Mouse (Mus musculus) erythroblast, embryonic 14.5 days (primary cell): ENCODE measurements around the gene Lrig2. TPM values are rescaled to one million over a fixed set of nuclear protein-coding genes. Genes with fewer than 3 reads are reported as not detected.
"Not testable (repeated sequence)": the region's sequence is repeated elsewhere in the genome, so short reads cannot be mapped to it uniquely, and the experiment has no call there.

Experiments
- H3K27me3 ChIP-seq: 2 replicates; pipeline ENCODE4 v1.6.1; 2012; ENCODE audit warnings: inconsistent platforms; ENCODE audit not compliant: control insufficient read depth
- H3K36me3 ChIP-seq: 2 replicates; pipeline ENCODE4 v1.6.1; 2012; ENCODE audit warnings: mild to moderate bottlenecking, inconsistent platforms; ENCODE audit not compliant: control insufficient read depth
- H3K4me1 ChIP-seq: 2 replicates; pipeline ENCODE4 v1.6.1; 2012; ENCODE audit warnings: inconsistent platforms; ENCODE audit not compliant: control insufficient read depth
- H3K4me3 ChIP-seq: replicated peaks from 2 replicates; pipeline ENCODE3; 2012; ENCODE audit warnings: moderate library complexity, mild to moderate bottlenecking, inconsistent platforms
- H3K9me3 ChIP-seq: 2 replicates; pipeline ENCODE4 v1.6.1; 2012; ENCODE audit warnings: low read length, inconsistent platforms, mixed read lengths; ENCODE audit not compliant: control insufficient read depth
- GATA1 ChIP-seq: IDR thresholded peaks from 2 replicates; pipeline ENCODE4 v1.6.1; 2012; ENCODE audit warnings: low read length, inconsistent platforms, mixed read lengths
- TAL1 ChIP-seq: IDR thresholded peaks from 3 replicates; pipeline ENCODE4 v1.6.1; 2012; ENCODE audit warnings: low read length, inconsistent platforms, mixed read lengths
- polyA plus RNA-seq: library from polyadenylated mRNA; stranded (reverse); fragments of >175 nt; gene quantifications from 2 replicates; pipeline ENCODE4 v1.2.3, GENCODE M21; 2012

Lrig2 gene
- polyA plus RNA-seq, 1 experiment, result 0.19 TPM

DNA sequence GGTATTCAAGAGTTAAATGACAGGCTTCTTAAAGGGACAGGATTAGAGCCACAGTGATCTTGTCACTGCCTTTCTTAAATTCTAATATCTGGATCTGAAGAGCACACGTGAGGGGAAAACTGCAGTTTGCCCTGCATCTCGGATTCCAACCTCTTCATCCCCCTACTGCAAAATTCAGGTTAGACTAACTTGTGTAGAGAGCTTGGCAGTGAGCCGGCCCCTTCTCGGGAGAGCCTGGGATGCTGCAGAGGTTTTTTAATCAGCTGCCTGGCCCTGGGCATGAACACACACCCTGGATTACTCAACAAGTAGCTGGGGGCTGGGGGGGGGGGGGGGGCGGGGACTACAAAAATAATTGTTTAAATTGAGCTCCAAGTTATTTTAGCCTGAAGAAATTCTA lies 69.4 kb downstream of the Lrig2 start:
- H3K36me3 ChIP-seq, result no peaks in the 10 kb centered on the region
- no peaks in the 10 kb centered on the region for H3K27me3 ChIP-seq
- TF ChIP-seq TAL1 (no peak), GATA1 (no peak)
- peaks cover 2% of the 10 kb centered on the region; the same call in 1 of the 2 replicates for H3K4me1 ChIP-seq
- no peaks in the 10 kb centered on the region for H3K9me3 ChIP-seq
- H3K4me3 ChIP-seq, result no peak overlapping the region

DNA sequence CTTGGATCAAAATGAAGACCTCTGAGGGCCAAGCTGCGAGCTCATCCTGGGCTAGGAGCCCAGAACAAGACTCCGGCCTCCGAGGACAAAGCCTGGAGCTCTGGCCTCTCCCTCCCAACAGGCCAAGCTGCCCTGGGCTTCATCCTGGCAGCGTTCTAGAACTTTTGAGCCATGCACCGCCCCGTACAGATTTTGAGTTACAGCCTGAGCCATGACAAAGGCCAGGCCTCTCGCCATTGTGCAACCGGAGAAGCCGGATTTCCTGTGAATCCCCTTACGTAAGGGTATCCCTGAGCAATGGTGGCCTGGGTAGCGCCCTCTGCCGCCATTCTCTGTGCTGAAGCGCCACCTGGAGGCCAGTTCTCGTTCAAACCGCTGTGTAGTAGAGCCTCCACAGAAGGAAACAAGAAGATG lies 69.8 kb downstream of the Lrig2 start:
- TF ChIP-seq GATA1 (no peak), TAL1 (no peak)
- H3K4me1 ChIP-seq, result peaks cover 2% of the 10 kb centered on the region; the same call in 1 of the 2 replicates
- H3K4me3 ChIP-seq, result no peak overlapping the region
- no peaks in the 10 kb centered on the region for H3K27me3 ChIP-seq
- no peaks in the 10 kb centered on the region for H3K36me3 ChIP-seq
- H3K9me3 ChIP-seq, result no peaks in the 10 kb centered on the region

DNA sequence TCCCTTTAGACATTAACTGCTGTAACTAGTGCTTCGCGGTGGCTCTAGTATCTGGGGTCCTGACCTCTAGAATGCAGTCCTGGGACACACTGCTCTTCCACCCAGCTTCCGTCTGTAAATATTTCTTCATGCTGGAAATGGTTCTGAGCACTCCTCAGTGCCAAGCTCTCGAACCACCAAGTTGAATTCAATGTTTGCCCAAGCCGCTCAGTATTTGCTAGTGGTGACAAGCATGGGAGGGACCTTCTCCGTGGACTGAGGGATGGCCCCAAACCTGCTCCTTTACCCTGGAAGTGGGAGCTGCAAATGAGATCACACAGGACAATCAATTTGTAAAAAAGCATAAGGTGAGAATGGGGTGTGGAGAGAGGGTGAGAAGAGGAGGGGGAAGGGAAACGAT lies 70.3 kb downstream of the Lrig2 start:
- Histone ChIP-seq H3K4me1 (peaks cover 2% of the 10 kb centered on the region; the same call in 1 of the 2 replicates), H3K27me3 (no peaks in the 10 kb centered on the region), H3K36me3 (no peaks in the 10 kb centered on the region), H3K4me3 (no peak overlapping the region), H3K9me3 (no peaks in the 10 kb centered on the region)
- no peak for TF ChIP-seq GATA1

DNA sequence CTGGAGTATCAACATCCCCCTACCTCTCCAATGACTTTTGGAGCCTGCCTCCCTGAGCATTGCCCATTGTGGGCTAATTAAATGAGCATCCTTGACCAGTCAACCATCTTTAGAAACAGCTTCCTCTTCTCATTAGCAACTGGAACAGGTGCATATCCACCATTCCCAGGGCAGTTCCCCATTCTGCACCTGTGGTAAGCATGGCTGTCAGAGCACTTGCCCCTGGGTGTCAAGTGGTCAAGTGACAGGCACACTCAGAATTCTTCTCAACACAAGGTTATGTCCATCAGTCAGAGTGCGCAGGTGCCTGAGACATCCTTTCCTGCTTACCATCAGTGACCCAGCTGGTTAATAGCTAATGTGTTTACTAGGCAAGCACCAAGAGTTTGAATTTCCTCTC lies 72.9 kb downstream of the Lrig2 start:
- H3K9me3 ChIP-seq, result no peaks in the 10 kb centered on the region
- no peaks in the 10 kb centered on the region for H3K27me3 ChIP-seq
- no peaks in the 10 kb centered on the region for H3K36me3 ChIP-seq
- no peak for TF ChIP-seq GATA1
- no peak for TF ChIP-seq TAL1
- H3K4me3 ChIP-seq, result no peak overlapping the region
- peaks cover 5% of the 10 kb centered on the region for H3K4me1 ChIP-seq

DNA sequence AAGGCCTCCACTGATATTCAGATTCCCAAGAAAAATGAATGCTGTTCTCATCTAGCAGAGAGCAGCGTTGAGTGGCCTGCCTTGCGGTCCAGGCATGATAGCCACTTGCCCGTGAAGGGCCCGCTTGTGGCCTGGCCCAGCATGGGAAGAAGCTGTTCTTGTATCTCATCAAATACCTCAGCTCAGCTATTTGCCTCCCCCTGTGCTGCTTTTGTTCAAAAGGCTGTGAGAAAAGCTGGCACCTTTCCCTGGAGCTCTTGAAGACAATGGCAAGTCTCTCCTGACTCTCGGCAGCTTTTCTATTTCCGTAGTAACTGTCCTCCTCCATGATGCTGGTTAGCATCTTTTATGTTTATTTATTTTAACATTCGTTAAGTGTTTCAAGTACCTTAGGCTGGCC lies 74.1 kb downstream of the Lrig2 start:
- Histone ChIP-seq H3K4me1 (peaks cover 5% of the 10 kb centered on the region), H3K36me3 (no peaks in the 10 kb centered on the region), H3K4me3 (no peak overlapping the region), H3K9me3 (no peaks in the 10 kb centered on the region), H3K27me3 (no peaks in the 10 kb centered on the region)
- no peak for TF ChIP-seq TAL1
- no peak for TF ChIP-seq GATA1

DNA sequence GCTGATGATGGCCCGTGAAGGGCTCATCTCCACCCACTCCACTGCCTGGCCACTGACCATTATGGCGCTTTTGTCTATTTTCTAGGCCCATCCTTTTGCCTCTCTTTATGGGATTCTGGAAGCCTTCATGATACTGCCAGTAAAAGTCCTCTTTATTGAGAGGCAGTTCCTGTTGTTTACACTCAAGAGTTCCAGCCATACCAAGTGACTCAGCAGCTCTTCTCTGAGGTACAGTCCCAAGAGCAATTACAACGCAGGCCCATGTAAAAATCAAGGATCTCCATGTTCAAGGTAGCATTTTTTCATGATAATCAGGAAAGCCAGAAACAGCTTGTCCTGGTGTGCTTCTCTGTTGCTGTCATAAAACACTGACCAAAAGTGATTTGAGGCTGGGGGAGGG lies 75.8 kb downstream of the Lrig2 start:
- TF ChIP-seq GATA1 (no peak), TAL1 (no peak)
- no peaks in the 10 kb centered on the region for H3K27me3 ChIP-seq
- peaks cover 4% of the 10 kb centered on the region for H3K4me1 ChIP-seq
- H3K9me3 ChIP-seq, result no peaks in the 10 kb centered on the region
- H3K4me3 ChIP-seq, result no peak overlapping the region
- no peaks in the 10 kb centered on the region for H3K36me3 ChIP-seq

DNA sequence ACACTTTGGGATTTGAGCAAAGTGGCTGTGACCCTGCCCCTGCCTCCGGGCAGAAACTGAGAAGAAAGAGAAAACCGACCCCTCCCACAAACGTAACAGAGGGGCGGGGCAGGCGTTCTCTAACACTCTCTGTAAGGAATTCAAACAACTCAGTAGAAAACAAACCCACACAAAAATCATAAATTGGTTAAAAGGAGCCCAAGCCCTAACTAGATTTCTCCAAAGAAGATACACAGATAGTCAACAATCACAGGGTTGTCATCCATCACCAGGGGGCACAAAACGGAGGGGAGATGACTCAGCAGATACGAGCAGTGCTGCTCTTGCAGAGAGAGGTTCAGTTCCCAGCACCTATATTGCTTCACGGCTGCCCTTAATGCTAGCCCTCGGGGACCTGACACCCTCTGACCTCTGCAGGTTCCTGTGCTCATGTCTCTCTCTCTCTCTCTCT lies 77.4 kb downstream of the Lrig2 start:
- Histone ChIP-seq H3K4me3 (peak overlapping the region; percentile 38), H3K9me3 (no peaks in the 10 kb centered on the region), H3K36me3 (no peaks in the 10 kb centered on the region), H3K4me1 (peaks cover 4% of the 10 kb centered on the region), H3K27me3 (no peaks in the 10 kb centered on the region)
- TF ChIP-seq GATA1 (no peak), TAL1 (no peak)

DNA sequence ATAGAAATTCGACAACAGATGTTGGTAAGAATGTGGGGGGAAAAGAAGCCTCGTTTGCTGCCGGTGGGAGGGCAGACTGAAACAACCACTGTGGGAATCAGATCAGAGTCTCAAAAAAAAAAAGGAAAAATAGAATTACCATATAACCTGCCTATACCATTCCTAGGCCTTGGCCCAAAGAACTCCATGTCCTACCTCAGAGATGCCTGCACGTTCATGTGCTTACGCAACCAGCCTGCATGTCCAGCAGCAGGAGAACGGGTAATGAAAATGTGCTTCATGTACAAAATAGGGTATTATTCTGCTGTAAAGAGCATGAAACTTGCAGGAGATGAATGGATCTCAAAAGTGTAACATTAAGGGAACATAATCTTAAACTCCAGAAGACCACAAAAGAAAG lies 79.1 kb downstream of the Lrig2 start:
- Histone ChIP-seq H3K36me3 (no peaks in the 10 kb centered on the region), H3K4me1 (peaks cover 4% of the 10 kb centered on the region), H3K4me3 (no peak overlapping the region), H3K9me3 (no peaks in the 10 kb centered on the region), H3K27me3 (no peaks in the 10 kb centered on the region)
- no peak for TF ChIP-seq TAL1

DNA sequence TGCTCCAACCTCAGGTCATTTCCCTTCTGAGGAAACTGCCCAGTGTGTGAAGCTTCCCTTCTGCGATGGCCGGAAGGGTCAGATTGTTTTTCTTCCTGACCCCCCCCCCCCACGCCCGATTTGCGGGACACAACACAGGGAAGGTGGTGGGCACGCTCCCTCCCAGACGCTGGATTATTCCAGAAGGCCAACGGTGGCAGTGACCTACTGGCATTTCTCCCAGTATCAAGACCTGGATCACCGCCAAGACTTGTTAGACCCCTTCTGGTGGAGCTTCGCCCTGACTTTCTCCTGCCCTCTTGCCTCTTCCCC lies 79.9 kb downstream of the Lrig2 start:
- TF ChIP-seq TAL1 (no peak), GATA1 (no peak)
- no peaks in the 10 kb centered on the region for H3K36me3 ChIP-seq
- H3K27me3 ChIP-seq, result no peaks in the 10 kb centered on the region
- H3K4me1 ChIP-seq, result peaks cover 4% of the 10 kb centered on the region
- no peaks in the 10 kb centered on the region for H3K9me3 ChIP-seq
- H3K4me3 ChIP-seq, result no peak overlapping the region

DNA sequence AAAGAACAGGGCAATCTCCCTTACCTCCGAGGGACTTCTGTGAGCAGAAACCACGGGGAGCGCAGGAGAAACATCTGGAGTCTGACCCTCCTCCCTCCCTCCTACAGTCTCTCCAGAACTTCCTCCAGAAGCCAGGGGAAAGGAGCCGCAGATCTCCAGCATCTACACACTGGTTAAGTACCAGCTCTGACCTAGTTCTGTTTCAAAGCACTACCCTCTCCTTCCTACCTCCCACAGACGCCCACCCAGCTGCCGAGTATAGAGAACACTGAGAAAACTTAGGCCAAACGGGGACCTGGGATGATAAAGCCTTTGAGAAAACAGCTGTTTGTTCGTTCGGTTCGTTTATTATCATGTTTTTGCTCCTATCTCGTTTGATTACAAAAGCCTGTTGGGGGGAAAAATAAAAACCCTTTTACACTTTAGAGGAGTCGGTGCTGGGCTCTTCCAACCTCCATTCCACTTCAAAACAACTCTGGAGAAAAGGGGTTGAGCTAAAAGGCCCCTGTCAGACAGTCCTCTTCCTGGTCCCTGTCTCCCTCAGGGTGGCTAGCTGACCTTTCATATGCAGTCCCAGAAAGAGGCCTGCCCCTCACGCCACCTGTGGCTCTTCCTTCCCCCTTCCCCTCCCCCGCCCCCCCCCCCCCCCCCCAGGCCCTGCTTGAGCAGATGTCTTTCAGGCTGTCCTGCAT lies 80.4 kb downstream of the Lrig2 start:
- Histone ChIP-seq H3K4me3 (no peak overlapping the region), H3K4me1 (peaks cover 4% of the 10 kb centered on the region), H3K27me3 (no peaks in the 10 kb centered on the region), H3K36me3 (no peaks in the 10 kb centered on the region), H3K9me3 (no peaks in the 10 kb centered on the region)
- TF ChIP-seq GATA1 (no peak), TAL1 (no peak)

DNA sequence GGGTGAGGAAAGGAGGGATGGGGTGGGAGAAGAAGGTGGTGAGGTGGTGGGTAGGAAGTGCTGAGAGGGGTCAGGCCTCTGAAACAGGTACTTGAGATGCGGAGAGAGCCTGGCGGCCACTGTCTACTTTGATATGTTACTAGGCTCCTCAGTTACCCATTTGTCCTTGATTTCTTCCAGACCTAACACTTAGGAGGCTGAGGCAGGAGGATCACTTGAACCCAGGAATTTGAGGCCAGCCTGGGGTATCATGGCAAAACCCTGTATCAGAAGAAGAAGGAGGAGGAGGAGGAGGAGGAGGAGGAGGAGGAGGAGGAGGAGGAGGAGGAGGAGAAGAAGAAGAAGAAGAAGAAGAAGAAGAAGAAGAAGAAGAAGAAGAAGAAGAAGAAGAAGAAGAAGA lies 84.4 kb downstream of the Lrig2 start:
- H3K4me1 ChIP-seq, result not testable (repeated sequence)

More for the DNA sequence above, 84.4 kb downstream of the Lrig2 start:
- not testable (repeated sequence) for H3K4me3 ChIP-seq, H3K36me3 ChIP-seq, H3K27me3 ChIP-seq, H3K9me3 ChIP-seq
